Mouse (Mus musculus) testis, postnatal 10 days (tissue): Measurements from ENCODE around the gene Loxl4.

Experiments used
- DNase-seq: peaks from one replicate; pipeline ENCODE4 v3.0.0; 2021; ENCODE audit warnings: low spot score

Loxl4 gene

GRCm38 (mm10) chr19:42608082-42608481, 4.5 kb downstream of the Loxl4 start:
- DNase-seq = no peak

GRCm38 (mm10) chr19:42602576-42602975, 10.0 kb downstream of the Loxl4 start:
- peak; percentile 33 for DNase-seq

DNA sequence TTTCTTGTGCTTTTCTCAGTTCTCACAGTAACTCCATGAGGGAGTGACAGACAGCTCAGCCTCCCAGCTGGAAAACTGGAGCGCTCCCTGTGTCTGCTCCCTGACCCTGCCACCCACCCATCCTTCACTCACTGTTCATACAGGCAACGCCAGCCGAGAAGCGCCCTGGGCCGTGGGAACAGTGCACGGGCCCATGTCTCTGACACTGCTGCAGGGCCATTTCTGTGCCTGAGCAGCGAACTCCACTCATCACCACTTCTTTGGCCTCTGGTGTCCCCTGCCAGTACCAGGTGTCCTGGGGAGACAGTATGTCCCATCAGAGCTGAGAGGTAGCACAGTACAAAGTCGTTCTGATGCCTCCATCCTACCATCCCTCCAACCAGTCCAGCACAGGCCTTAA, 10.6 kb downstream of the Loxl4 start:
- DNase-seq = peak; percentile 34

DNA sequence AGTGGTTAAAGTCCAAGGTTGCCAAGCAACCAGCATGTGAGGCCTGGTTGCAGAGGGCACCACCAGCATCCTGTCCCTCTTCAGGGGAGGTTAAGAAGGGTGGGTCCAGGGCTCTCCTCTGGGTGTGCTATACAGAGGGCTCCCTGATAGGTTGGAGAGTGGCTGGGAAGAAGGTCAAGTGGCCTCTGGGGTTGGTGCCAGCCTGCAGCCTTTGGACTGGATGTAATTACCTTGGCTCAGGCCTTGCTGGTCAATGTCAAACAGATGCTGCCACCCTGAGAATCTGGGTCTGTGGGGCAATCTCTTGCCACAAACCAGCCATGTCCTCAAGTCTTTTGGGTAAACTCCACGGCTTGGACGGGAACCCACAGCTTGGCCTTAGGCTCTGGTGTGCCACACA, 11.2 kb downstream of the Loxl4 start:
- DNase-seq = no peak

DNA sequence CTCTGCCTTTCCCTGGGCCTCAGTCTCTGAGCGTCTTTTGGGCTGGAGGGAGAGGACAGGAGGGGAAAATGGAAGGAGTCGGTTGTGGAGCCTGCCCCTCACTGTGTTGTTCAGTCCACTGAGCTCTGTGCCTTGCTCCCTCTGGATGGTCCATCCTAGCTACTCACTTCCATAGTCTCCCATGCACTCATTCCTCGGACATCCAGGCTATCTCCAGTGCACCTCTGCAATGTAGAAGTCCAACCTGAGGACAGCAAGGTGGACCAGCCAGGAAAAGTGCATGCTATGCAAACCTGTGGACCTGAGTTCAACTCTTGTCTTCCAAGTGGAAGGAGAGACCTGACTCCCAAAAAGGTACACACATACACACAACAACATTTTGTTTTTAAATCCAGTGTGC, 12.0 kb downstream of the Loxl4 start:
- no peak for DNase-seq

GRCm38 (mm10) chr19:42599891-42600290, 12.7 kb downstream of the Loxl4 start:
- peak; percentile 35 for DNase-seq

- peak; percentile 33 for DNase-seq
These were observed 14.7 kb downstream of the Loxl4 start for GRCm38 (mm10) chr19:42597896-42598295.

DNA sequence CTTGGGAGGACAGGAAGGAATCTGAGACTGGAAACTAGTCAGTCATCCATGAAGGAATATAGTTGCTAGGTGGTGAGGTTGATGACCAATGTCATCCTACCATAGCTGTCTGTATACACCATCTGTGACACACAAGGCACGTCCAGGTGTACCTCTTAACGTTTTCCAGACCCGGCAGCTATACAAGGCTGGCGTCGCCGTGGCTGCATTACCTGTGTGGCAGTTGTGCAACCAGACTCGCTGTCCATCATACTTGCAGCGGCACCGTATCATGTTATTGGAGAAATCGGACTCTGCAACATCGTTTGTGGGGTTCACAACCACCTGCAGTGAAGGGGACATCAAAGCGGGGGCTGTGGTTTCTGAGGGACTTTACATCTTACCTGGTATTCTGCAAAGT, 15.3 kb downstream of the Loxl4 start:
- DNase-seq = peak; percentile 38

GRCm38 (mm10) chr19:42595066-42595465, 17.5 kb downstream of the Loxl4 start:
- DNase-seq = peak; percentile 34

- no peak for DNase-seq
These were observed 19.2 kb downstream of the Loxl4 start for GRCm38 (mm10) chr19:42593456-42593855.

DNA sequence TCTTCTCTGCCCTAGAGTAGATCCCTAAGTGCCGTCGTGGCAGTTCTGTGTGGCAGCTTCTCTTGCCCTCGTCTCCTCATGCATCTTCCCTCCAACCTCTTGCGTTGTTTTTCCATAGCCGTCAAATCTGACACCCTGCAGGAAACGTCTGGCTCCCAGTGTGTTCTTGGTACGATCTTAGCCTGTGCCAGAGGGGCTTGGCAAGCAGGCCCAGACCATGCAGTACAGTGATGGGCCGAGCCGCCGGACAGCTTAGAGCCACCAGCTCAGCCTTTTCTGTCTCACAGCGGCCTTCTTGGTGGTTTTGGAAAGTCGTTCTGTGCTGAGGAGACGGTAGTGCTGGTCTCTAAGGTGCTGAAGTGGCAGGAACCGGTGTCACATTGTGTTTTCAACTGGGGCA, 21.1 kb downstream of the Loxl4 start:
- peak; percentile 33 for DNase-seq

GRCm38 (mm10) chr19:42589246-42589645, 23.4 kb downstream of the Loxl4 start:
- no peak for DNase-seq

- no peak for DNase-seq
These were observed 24.9 kb downstream of the Loxl4 start for GRCm38 (mm10) chr19:42587704-42588103.

DNA sequence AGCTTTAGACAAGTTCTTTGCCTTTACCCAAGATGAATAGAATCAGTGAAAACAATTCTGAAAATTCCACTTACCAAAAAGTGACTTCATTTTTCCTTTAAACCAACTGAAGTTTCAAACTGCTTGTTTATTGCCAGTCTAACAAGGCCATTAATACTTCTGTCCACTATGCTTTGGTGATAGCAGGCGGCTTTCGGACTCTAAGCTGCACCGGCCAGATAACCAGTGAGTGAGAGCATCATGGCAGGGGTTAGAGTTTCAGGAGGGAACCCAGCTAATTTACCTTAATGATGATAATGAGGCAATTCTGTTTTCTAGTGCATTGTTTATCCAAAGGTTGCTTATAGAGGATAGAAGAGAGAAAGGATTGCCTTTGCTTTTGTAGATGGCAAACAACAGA, 28.4 kb downstream of the Loxl4 start:
- no peak for DNase-seq

GRCm38 (mm10) chr19:42583677-42584076, 28.9 kb downstream of the Loxl4 start:
- no peak for DNase-seq

GRCm38 (mm10) chr19:42582811-42583370, 29.7 kb downstream of the Loxl4 start:
- DNase-seq = no peak

DNA sequence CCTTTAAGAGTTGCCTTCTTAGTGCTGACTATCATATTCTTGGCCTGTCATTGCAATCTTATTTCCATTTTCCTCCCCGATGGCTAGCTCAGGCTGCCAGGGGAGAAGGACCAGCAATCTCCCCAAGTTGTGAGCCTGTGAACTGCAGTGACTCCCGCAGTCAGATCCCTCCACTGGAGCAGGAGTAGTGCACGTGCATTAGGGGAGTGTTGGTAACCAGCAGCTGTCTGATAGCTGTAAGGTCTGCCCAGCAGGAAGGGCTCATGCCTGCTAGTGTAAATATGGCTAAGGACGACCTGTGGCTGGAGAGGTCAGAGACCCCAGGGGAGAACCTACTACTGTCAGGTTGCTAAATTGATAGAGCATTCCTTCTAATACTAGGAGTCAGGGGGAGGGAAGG, 31.9 kb downstream of the Loxl4 start:
- no peak for DNase-seq

GRCm38 (mm10) chr19:42578631-42579030, 34.0 kb downstream of the Loxl4 start:
- DNase-seq = no peak

DNA sequence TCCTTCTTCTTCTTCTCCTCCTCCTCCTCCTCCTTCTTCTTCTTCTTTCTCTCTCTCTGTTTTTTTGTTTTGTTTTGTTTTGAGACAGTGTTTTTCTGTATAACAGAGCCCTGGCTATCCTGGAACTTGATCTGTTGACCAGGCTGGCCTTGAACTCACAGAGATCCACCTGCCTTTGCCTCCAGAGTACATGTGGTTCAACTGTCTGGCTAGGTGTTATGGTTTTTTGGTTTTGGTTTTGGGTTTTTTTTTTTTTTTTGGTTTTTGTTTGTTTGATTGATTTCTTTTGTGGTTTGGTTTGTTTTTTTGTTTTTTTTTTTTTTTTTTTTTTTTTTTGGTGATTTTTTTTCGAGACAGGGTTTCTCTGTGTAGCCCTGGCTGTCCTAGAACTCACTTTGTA, 35.8 kb downstream of the Loxl4 start:
- DNase-seq = no peak

DNA sequence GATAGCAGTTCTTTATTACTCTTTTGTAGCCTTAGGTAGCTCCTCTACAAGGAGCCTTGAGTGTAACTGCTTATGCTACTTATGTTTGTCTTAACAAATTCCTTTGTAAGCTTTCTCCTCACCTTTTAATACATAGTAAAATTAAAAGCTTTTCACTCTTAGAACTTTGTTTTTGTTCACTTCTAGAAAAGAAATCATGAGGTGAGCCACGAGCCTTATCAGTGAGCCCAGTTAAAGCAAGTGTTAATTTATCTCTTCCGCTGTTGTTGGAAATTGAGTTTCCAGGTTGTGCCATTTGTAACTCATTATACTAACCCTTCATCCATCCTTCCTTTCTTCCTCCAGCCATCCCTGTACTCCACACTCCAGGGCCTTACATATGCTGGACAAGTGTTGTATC, 37.3 kb downstream of the Loxl4 start:
- DNase-seq = no peak

GRCm38 (mm10) chr19:42571291-42571690, 41.3 kb downstream of the Loxl4 start:
- no peak for DNase-seq

DNA sequence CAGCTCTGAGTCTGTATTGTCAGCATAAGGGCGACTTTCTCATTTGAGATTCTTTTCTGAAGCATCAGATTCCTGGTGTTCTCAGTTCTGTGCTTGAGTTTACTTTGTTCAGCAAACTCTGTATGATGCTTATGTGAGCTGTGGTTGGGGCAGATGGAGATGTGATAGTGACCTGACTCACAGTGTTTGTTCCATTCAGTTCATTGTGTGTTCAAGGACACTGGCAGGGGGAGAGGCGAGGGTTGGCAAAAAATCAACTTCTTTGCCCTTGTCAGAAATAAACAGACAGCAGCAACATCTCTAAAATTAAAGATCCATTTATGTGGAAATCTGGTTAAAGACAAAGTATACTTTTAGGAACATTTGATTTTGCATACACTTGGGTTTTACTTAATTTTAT, 43.5 kb downstream of the Loxl4 start:
- no peak for DNase-seq

GRCm38 (mm10) chr19:42567020-42567419, 45.6 kb downstream of the Loxl4 start:
- DNase-seq = no peak

DNA sequence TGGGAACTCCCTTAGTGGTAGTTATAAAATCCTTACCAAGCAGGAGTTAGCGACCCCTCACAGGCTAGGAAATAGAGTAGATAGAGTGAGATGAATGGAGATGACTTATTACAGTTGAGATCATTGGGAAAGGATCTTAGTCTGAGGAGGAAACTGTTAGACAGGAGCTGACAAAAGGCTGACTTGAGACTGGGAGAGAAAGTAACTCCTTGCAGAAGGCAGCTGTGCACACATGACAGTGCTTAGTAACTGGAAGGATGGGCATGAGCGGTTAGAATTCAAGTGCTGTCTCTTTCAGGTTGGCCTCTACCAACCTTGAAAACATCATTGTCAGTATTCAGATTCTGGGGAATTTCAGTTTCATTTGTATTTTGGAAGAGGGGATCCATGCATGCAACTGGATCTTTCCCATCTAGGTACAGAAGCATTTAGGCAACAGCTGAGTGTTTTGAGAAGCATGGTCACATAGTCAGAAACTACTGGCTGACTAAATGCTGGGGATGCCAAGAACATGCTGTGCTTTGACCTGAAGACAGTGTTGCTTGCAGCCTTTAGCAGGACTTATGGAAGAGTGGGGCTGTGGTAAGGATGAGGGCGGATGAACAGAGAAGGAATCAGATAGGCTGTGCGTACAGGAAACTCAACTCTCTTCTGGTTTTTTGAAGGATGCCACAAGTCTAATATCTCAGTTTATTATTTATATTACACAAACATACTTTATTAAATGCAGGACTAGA, 46.2 kb downstream of the Loxl4 start:
- no peak for DNase-seq
